Mouse (Mus musculus) mature B cell (primary cell): Measurements from ENCODE around the gene Abcf3.

Source experiments
- in situ Hi-C: fragments of 300-500 bp; cut with MboI; formaldehyde crosslinking; loops from 2 replicates; pipeline ENCODE4 v1.14.3; 2019

Gene Abcf3

GRCm38 (mm10) chr16:20540438-20540837 lies 7.9 kb upstream of the Abcf3 start:
- in situ Hi-C loops = loop anchor here (10.0 kb wide), 1 partner anchor 64 kb away; no protein-coding TSS in a partner anchor

- in situ Hi-C loops = loop anchor here (10.0 kb wide), 1 partner anchor 59 kb away; no protein-coding TSS in a partner anchor
Observed at GRCm38 (mm10) chr16:20545696-20546095, 2.7 kb upstream of the Abcf3 start.

- in situ Hi-C loops = loop anchor here (10.0 kb wide), 1 partner anchor 57 kb away; no protein-coding TSS in a partner anchor
Observed at GRCm38 (mm10) chr16:20547423-20547822, 954 bp upstream of the Abcf3 start.

- in situ Hi-C loops = loop anchor here (10.0 kb wide), 1 partner anchor 56 kb away; no protein-coding TSS in a partner anchor
Observed at GRCm38 (mm10) chr16:20549161-20549560, 784 bp downstream of the Abcf3 start.

GRCm38 (mm10) chr16:20551691-20552090 lies 3.3 kb downstream of the Abcf3 start:
- in situ Hi-C loops = no loop called here

- in situ Hi-C loops = no loop called here
Observed at GRCm38 (mm10) chr16:20552594-20552993, 4.2 kb downstream of the Abcf3 start.

GRCm38 (mm10) chr16:20555000-20555399 lies 6.6 kb downstream of the Abcf3 start:
- in situ Hi-C loops = no loop called here

- in situ Hi-C loops = no loop called here
Observed at GRCm38 (mm10) chr16:20557381-20557780, 9.0 kb downstream of the Abcf3 start.

- in situ Hi-C loops = no loop called here
Observed at GRCm38 (mm10) chr16:20565075-20565474, 16.7 kb downstream of the Abcf3 start.

- in situ Hi-C loops = no loop called here
Observed at GRCm38 (mm10) chr16:20589366-20589938, 41.1 kb downstream of the Abcf3 start, which contains the start of gene Vwa5b2. Gene Vwa5b2, plus strand, starts transcription at chr16:20589471.

GRCm38 (mm10) chr16:20589939-20590679 lies 41.7 kb downstream of the Abcf3 start:
- in situ Hi-C loops = no loop called here

- in situ Hi-C loops = no loop called here
Observed at GRCm38 (mm10) chr16:20590680-20591038, 42.3 kb downstream of the Abcf3 start.

- in situ Hi-C loops = no loop called here
Observed at GRCm38 (mm10) chr16:20591076-20591705, 42.8 kb downstream of the Abcf3 start.

GRCm38 (mm10) chr16:20595060-20595673 lies 46.8 kb downstream of the Abcf3 start:
- in situ Hi-C loops = no loop called here

- in situ Hi-C loops = no loop called here
Observed at GRCm38 (mm10) chr16:20595737-20596136, 47.4 kb downstream of the Abcf3 start.

- in situ Hi-C loops = no loop called here
Observed at GRCm38 (mm10) chr16:20596687-20597441, 48.5 kb downstream of the Abcf3 start.

GRCm38 (mm10) chr16:20600511-20600910 lies 52.1 kb downstream of the Abcf3 start:
- in situ Hi-C loops = loop anchor here (10.0 kb wide), 1 partner anchor 56 kb away; the partner anchor contains the start of gene Abcf3

GRCm38 (mm10) chr16:20604705-20605104 lies 56.3 kb downstream of the Abcf3 start:
- in situ Hi-C loops = loop anchor here (10.0 kb wide), 1 partner anchor 60 kb away; the partner anchor contains the start of gene Abcf3

- in situ Hi-C loops = loop anchor here (10.0 kb wide), 1 partner anchor 106 kb away; no protein-coding TSS in a partner anchor
Observed at GRCm38 (mm10) chr16:20610501-20611356, 62.4 kb downstream of the Abcf3 start.
